Mouse (Mus musculus) yolk sac, embryonic 10.5 days (tissue): ENCODE measurements around the gene Apoc2.

Experiments used
- DNase-seq: peaks from one replicate; pipeline ENCODE4 v3.0.0-alpha.2; 2017; ENCODE audit warnings: low spot score

The Apoc2 gene

DNA sequence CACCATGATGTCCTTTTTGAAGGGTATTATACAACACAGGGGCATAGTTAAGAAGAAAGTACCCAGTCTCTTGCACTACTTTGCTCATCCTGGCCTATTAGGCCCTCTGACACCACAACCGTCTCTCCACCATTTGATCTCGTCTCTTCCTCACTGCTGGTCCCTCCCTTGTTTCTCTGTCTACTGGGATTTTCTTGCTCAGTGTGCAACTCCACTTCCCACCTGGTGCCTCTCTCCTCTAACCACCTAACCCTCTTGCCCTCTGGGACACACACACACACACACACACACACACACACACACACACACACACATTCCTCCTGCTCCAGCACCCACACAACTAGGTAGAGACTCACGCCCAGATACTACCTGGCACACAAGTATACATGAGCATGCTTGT, 1.2 kb upstream of the Apoc2 start:
- DNase-seq = no peak

DNA sequence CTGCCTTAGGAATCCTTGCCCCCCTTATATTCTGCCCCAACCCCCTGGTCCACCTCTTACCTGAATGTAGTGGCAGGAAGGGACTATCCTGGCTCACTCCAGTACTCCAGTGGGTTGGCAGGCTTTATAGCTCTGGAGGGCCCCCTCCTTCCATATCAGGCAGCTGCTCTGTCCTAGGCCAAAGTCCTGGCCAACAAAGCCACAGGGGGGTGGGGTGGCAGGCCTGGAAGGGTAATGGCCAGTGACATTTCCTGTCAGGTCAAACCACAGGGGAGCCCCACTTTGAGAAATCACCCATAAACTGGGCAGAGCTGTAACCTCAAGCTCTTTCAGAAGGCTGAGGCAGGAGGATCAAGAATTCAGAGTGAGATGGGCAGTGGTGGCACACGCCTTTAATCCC, 1.1 kb downstream of the Apoc2 start:
- peak; percentile 75 for DNase-seq

DNA sequence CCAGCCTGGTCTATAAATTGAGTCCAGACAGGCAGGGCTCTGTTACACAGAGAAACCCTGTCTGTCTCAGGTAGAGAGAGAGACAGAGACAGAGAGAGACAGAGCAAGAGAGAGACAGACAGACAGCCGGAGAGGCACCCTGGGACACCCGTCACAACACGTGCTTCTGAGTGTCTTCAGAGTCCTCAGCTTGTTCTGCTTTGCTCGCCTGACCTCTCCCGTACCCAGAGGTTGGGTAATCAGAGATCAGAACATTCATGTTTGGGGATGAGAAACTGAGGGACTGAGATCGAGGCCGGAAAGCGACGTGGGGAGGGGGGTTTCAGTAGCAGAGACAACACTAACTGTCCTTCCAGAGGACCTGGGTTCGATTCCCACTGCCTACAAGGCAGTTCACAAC, 1.9 kb downstream of the Apoc2 start:
- DNase-seq = no peak

DNA sequence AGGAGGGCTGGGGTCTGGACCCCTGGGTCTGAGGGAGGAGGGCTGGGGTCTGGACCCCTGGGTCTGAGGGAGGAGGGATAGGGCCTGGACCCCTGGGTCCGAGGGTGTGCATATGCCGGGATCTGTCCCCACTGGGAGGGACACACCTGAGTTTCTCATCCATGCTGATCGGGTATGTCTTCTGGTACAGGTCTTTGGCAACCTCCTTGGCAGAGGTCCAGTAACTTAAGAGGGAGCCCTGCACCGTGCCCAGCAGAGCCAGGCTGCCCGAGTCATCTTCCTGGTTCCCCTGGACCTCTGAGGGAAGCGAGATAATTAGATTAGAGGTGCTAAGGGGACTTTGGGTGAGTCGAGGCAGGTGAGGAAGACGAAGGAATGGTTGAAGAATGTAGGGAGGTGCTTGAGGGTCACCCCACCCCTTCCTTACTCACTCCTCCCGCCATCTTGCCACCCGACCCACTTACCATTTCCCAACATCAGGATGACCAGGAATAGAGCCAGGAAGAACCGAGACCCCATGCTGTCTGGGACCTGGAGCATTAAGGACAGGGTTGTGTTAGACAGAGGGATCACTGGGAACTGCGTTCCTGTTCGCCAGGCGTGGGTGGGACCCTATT, 4.5 kb downstream of the Apoc2 start:
- DNase-seq = no peak

DNA sequence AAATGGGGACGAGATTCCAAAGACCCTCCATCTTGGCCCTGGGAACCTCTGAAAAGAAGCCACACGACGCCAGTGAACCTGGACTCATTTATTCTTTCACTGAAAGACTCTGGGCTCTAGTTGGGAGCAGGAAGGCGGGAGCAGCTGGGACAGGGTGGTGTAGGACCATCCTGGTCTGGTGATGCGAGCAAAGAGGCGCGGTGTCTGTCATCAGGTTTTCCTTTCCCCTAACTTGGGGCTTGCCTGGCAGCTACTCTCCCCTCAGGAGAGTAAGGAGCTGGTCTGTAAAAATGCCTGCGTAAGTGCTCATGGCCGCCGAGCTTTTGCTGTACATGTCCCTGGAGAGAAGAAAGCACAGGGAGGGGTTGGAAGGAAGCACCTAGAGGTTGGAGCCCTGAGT, 6.2 kb downstream of the Apoc2 start:
- DNase-seq = no peak

DNA sequence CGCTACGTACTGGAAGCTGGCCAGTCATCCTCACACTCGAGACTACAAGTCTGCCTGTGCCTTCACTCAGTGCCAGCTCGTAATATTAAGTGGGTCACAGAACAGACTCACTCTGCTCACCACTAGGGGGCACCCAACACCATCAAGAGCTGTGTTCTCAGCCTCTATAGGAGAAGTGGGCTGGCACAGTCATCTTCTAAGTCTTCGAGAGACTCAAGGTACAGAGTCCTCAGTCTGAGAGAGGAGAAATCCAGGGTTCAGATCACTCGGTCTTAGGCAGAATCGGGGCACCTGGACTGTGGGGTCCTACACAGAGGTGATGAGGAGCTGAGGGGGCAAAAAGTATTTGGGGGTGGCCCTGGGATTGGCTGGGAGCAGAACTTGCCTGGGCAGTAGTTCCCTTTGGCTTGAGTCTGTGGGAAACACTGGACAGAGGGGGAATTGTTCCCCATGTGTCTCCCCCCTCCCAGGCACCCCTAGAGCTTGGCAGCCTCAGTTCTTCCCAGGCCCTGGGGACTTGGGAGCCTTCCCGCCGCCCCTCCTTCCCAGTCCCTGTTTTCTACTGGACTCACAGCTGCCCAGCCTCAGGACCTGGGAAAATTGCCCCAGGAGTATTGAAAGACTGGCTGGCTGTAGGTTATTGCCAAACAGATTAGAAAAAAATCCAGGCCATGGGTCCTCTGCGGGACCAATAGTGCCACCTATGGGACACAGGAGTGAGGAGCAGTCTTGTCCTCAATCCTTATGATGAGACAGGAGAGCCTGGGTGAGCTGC, 8.6 kb downstream of the Apoc2 start:
- peak; percentile 85 for DNase-seq

DNA sequence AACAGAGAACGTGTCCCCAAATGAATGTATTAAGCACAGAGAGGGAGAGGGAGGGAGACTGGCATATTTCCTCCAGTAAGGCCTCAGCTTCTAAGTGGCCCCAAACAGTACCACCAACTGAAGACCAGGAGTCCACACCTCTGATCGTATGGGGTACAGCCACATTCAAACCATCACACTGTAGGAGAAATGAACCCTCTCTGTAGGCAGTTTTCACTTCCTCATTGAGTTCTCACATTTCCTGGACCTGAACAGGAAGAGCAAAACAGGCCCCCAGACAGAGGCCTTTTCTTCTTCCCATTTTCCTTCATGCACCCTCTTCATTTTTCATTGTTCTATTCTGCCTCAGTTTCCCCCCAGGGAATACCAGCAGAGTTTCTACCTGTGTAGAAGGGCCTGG, 10.3 kb downstream of the Apoc2 start:
- DNase-seq = no peak

DNA sequence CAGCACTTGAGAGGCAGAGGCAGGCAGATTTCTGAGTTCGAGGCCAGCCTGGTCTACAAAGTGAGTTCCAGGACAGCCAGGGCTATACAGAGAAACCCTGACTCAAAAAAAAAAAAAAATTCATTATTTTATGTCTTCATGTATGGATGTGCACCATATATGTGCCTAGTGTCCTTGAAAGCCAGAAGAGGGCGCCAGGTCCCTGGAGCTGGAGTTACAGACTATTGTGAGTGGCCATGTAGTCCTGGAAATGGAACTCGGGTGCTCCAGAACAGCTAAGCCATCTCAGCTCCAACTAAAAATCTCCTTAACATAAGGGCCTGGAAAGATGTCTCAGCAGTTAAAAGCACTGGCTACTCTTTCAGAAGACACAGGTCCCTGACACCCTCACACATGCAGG, 11.0 kb downstream of the Apoc2 start:
- no peak for DNase-seq

DNA sequence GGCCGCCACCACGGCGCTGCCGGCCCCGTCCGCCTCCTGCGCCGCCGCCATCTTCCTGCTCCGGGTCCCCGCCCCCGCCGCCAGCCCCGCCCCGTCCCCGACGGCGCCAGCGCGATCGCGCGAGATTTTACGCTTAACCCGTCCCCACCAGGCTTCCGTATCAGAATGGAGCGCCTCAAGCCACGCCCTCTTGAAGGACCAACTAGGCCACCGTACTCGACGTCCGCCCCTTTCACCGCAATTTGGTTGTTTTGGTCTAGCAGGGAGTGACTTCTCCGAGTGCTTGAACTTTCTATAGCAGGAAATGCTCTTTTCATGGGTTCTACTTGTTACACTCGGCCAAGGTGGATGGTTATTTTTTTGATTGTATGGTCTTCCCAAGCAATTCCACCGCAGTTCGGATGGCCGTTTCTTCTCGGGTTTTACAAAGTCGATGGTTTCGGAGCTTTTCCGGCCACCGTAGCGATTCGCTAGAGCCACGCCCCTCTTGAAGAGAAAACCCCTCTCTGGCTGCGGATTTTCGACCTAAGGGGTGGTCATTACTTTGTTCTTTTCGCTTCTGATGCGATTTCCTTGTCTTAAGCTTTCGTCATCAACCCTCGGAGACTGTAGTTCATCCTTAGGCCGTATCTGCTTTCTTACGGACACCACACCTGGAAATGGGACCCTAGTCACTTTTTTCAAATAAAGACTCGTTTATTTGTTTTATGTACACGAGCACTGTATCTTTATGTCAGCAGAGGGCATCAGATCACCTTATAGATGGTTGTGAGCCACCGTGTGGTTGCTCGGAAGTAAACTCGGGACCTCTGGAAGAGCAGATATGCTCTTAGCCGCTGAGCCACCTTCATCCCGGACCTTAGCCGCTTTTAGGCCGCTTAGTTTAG, 12.5 kb downstream of the Apoc2 start, which contains the start of gene Clptm1:
Clptm1 (minus strand) TSS at position 79 of the 887 bp plus-strand sequence.
- DNase-seq = peak; percentile 98

DNA sequence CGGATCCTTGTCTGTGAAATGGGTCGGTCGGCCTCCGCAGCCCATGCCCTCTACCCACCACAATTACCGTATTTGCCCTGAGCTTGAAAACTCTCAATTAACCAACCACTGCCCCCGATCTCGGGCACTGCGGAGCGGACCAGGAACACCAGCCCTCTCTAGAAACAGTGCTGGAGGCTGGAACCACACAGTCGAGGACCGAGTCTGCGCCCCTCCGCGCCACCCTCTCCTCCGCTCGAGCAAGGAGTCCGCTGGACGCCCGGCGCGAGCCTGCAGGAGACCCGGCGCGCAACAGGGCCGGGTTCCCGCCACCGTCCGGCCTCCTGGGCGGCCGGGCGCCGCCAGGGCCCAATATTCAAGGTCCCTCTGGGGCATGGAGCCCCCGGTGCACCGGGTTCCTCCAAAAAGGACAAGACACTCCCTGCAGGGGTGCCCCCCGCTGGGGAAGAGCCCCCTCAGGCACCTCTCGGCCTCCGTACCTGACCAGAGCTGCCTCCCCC, 13.2 kb downstream of the Apoc2 start:
- no peak for DNase-seq

DNA sequence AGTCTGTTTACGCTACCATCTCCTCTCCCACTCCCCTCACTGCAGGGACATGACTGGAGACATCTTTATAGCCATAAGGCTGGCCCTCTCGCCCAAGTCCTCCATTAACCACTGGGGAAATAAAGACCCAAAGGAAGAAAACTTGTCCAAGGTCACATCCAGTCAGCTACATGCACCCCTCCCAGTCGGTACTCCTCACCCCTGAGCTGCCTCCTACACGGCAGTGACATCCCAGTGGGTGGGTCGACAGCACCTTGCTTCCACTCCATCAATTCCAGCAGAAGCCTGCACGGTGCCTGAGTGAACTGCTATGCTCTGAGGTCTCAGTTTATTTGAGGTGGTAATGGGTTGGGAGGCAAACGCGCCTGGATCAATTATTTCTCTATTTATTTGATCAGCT, 13.8 kb downstream of the Apoc2 start:
- DNase-seq = no peak

DNA sequence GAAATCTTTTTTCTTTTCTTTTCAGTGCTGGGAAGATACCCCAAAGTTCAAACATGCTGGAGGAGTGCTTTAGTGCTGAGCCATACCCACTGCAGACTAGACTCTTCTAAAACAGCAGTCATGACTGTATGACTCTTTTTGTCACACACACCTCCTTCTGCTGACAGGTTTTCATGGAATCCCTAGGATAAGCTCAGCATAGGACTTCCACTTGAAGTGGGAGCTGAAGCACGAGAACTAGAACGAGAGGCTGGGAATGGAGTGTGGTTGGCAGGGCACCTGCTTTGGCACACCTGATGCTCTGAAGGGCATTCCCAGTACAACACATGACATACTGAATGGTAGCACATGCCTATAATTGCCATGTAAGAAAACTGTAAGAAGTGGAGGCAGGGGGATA, 25.1 kb downstream of the Apoc2 start:
- no peak for DNase-seq

DNA sequence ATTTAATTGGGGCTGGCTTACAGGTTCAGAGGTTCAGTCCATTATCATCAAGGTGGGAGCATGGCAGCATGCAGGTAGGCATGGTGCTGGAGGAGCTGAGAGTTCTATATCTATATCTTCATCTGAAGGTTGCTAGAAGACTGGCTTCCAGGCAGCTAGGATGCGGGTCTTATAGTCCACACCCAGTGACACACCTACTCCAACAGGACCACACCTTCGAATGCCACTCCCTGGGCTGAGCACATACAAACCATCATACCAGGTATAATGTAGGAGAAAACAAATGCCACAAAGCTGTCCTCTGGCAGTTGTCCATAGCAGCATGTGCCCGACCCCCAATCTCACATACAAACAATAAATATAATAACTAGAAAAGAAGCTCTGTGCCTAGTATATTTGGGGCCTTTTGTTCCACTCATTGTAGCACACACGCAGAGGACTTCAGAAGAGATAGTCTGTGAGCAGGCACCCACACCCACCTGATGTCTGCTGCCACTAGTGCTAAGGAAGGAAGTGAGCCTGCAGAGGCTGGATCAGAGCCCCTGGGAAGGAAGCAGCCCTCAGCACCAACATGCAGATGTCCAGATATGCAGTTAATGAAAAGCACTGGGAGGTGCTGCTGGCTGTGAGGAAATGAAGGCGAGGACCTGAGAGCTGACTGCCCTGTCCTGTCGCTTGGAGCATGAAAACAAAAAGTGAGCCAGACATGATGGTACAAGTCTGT, 26.5 kb downstream of the Apoc2 start:
- no peak for DNase-seq

DNA sequence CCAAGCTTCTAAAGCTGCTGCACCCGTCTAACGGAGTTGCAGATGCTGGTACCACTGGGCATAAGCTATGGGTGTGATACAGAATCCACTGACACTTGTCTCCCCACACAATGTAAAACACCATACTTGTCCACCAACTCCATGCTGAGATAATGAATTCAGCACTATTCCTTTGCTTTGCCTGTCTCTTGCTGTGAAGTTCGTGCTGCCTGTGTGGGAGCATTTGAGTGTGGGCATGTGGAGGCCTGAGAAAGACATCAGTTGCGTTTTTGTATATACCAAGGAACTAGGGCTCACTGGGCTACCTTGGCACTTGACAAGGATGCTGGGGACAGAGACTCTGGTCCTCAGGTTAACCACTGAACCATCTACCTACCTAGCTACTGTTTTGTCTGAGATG, 36.5 kb downstream of the Apoc2 start:
- no peak for DNase-seq

DNA sequence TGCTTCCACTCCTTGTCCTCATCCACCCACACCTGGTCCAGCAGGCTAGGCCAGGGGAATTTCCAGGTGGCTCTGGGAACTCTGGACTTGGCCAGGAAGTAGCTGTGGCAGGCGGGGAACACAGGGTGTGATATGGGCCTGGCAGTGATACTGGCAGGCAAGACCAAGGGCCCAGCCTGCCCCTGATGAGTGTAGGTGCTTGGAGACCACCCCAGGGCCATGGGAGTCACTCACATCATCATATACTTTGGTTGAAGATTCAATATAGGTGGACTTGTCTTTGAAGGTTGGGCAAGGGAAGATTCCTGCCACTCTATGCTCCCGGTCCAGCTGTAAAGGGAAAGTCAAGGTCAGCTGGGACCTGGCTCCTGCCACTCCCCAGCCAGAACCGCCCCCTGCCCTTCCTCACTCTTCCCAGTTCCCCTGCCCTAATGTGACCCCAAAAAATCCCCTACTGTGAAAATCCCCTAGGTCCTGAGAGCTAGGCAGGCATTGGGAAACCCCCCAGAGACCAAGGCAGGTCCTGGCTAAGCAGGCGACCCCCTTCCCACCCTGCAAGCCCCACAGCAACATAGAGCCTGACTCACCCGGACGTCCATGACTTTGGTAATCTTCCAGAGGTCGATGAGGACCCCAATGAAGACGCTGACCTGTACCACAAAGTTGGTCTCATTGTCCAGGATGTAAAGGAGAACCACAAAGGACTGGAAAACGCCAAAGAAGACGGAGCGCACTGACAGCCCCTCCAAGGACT, 42.5 kb downstream of the Apoc2 start:
- no peak for DNase-seq

DNA sequence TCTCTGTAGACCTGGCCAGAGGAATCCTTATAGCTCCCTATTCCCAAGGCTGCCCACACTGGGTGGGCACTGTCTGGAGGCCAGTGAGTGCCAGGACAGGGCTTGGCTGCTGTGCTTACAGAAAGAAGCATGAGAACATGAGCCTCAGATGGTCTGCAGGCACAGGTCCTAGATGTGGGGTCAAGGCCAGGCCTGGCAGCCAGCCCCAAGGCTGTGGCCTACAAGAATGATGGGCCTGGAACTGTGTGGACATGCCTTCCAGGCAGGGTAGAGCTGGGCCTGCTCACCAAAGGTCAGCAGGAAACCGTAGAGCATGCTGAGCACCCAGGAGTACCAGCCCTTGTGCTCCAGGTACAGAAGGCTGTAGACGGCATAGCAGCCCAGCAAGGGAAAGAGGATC, 43.1 kb downstream of the Apoc2 start:
- DNase-seq = no peak

DNA sequence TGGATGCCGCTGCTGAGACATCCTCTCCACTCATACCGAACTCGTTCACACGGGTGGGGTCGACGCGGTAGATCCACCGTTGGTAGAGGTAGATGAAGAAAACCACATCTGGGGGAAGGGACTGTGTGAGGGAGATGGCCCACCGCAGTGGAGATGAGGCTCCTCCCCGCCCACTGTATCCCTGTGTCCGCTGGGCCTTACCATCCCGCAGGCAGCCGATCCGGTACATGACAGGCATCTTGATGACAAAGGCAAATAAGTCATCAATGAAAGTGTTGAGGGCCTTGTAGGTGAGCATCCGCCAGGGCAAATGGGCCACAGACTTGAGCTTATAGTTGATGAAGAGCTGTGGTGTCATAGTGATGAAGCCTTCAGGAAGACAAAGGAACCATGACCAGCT, 43.9 kb downstream of the Apoc2 start:
- DNase-seq = no peak

DNA sequence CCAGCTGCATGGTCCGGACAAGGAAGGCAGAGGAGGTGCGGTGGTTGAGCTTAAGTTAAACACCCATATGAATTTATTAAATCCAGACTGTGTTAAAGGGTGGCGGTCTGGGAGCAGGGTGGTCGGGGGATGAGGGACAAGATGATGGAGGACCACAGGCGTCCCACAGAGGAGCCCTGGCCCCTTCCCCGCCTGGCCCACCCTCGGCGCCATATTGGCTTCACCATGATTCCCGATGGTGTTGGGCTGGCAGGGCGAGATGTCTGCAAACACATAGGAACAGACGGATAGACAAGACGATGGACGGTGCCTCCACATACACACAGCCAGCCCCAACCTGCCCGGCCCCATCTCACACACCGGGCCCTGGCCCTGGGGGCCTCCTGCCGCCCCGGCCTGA, 44.5 kb downstream of the Apoc2 start:
- DNase-seq = no peak

DNA sequence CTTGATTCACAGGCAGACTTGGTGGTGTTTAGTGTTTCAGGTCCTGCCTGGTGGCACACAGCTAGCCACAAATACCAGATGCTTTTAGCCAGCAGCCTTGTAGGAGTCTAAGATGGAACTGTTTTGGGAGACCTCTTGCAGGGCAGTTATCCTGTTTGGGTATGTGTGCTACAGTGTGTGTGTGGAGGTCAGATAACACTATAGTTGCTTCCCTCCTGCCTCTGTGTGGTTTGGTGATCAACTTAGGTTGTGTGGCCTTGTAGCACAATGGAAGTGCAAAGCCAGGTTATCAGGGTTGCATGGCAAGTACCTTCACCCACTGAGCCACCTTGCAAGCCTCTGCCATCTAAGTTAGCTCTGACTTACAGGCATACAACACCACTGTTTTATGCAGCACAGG, 45.0 kb downstream of the Apoc2 start:
- DNase-seq = no peak

DNA sequence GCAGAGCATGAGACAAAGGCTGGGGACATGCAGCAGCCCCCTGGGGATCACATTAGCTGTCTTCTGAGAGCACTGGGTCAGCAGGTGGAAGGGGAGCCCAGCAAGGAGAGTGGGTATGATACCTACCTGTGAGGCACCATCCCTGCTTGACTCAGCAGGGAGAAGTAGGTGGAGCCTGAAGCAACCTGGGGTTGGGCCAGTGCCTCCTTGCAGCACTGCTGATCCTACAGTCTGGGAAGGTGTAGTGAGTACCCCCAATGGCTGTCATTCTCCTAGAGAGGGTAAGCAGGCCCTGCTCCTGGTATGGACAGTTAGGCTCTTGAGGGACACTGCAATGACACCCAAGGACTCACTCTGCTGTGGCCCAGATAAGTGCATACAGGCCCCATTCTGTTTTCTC, 45.5 kb downstream of the Apoc2 start:
- no peak for DNase-seq

DNA sequence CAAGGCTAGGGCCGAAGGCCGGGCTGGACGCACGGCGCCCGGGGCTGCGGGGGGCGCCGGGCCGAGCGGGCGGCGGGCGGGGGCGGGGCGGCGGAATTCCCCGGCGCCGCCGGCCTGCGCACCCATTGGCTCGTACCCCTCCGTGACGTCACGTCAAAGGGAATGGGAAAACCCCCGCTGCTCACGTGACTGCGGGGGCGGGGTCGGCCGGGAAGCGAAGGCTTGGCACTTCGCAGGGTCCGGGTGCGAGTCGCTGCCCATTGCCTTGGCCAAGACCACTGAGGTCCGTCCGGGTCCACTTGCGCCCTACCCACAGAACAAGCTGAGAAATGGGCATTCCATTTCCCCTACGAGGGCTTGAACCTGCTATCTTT, 48.4 kb downstream of the Apoc2 start, which contains the start of gene Relb:
Relb (minus strand) TSS at position 78 of the 374 bp plus-strand sequence.
- DNase-seq = peak; percentile 88
